Mouse (Mus musculus) intestine, embryonic 14.5 days (tissue): Measurements from ENCODE around the gene Trpm4. TPM values are rescaled to one million over a fixed set of nuclear protein-coding genes. Genes with fewer than 3 reads are reported as not detected.
"Not testable (repeated sequence)": the region's sequence is repeated elsewhere in the genome, so short reads cannot be mapped to it uniquely, and the experiment has no call there.

Experiments
- ATAC-seq: fragments of 200-750 bp; cut with Nextera tagmentation; replicated peaks from 2 replicates; pipeline ENCODE4 v1.8.0; 2017; ENCODE audit warnings: low read depth, moderate number of reproducible peaks, moderate TSS enrichment, moderate library complexity; ENCODE audit not compliant: low FRiP score, low TSS enrichment
- DNase-seq: peaks from one replicate; pipeline ENCODE4 v3.0.0-alpha.2; 2018; ENCODE audit warnings: low spot score
- H3K27ac ChIP-seq: fragments of 300-500 bp; sonication (generic); 2 replicates; pipeline ENCODE4 v1.5.1; 2014; ENCODE audit warnings: low read depth, mild to moderate bottlenecking, control low read depth
- H3K27me3 ChIP-seq: fragments of 300-500 bp; sonication (generic); replicated peaks from 2 replicates; pipeline ENCODE4 v1.6.1; 2014; ENCODE audit warnings: low read length, control low read depth; ENCODE audit not compliant: control insufficient read depth, insufficient read depth
- H3K36me3 ChIP-seq: fragments of 300-500 bp; sonication (generic); 2 replicates; pipeline ENCODE4 v1.6.1; 2014; ENCODE audit warnings: low read length, control low read depth; ENCODE audit not compliant: control insufficient read depth, insufficient read depth
- H3K4me1 ChIP-seq: fragments of 300-500 bp; sonication (generic); replicated peaks from 2 replicates; pipeline ENCODE4 v1.6.1; 2014; ENCODE audit warnings: low read length, control low read depth, mixed read lengths; ENCODE audit not compliant: control insufficient read depth, insufficient read depth
- H3K4me2 ChIP-seq: fragments of 300-500 bp; sonication (generic); 2 replicates; pipeline ENCODE4 v1.6.1; 2014; ENCODE audit warnings: low read length
- H3K4me3 ChIP-seq: fragments of 300-500 bp; sonication (generic); 2 replicates; pipeline ENCODE4 v1.5.1; 2014; ENCODE audit warnings: low read depth, low read length, control low read depth, mixed read lengths
- H3K9ac ChIP-seq: fragments of 300-500 bp; sonication (generic); 2 replicates; pipeline ENCODE4 v1.6.1; 2014; ENCODE audit warnings: mild to moderate bottlenecking, low read length
- H3K9me3 ChIP-seq: fragments of 300-500 bp; sonication (generic); 2 replicates; pipeline ENCODE4 v1.6.1; 2016; ENCODE audit warnings: low read length, control low read depth; ENCODE audit not compliant: control insufficient read depth
- whole genome bisulfite sequencing: fragments of 180-500 bp; shearing (Covaris S2); extraction: QIAGEN DNeasy Blood & Tissue Kit; methylation state at CpG from one replicate; pipeline ENCODE4 v1.1.7; 2014; 5-methylcytosine and 5-hydroxymethylcytosine counted together
- polyA plus RNA-seq: library from polyadenylated mRNA; unstranded; fragments of >200 nt; fragmentation: Nextera tagmentation; extraction: Ambion mirVana; gene quantifications from 2 replicates; pipeline ENCODE4 v1.2.1, GENCODE M21; 2014

Trpm4 gene
- polyA plus RNA-seq, 1 experiment from 2014 or later, result 21.3 TPM

DNA sequence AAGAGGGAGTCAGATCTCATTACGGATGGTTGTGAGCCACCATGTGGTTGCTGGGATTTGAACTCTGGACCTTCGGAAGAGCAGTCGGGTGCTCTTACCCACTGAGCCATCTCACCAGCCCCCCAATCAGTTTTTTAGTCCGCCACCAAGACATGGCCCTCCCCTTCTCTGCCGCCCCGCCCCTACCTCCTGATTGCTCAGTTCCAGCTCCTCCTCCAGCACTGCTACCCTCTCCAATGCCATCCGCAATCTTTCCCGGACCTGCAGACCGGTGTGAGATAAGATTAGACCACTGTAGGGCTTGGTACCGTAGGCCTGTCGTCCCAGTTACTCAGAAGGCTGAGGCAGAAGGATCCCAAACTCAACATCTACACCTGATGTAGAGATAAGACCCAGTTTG lies 25.5 kb upstream of the Trpm4 start:
- not testable (repeated sequence) for H3K4me2 ChIP-seq, H3K9me3 ChIP-seq, H3K27ac ChIP-seq, H3K36me3 ChIP-seq, H3K4me1 ChIP-seq, ATAC-seq, DNase-seq, H3K9ac ChIP-seq, H3K4me3 ChIP-seq
- peaks cover 39% of the 10 kb centered on the region for H3K27me3 ChIP-seq
- WGBS, result 59% methylated on average over 10 of the region's 11 CpGs

- Histone ChIP-seq H3K9ac (no peak overlapping the region), H3K27me3 (peaks cover 12% of the 10 kb centered on the region), H3K27ac (no peak overlapping the region), H3K4me1 (no peaks in the 10 kb centered on the region), H3K36me3 (no peaks in the 10 kb centered on the region), H3K9me3 (no peaks in the 10 kb centered on the region), H3K4me3 (no peak overlapping the region), H3K4me2 (no peak overlapping the region)
- ATAC-seq (no peak), DNase-seq (no peak)
- WGBS, result 44% methylated on average over 13 of the region's 13 CpGs
Measured at GRCm38 (mm10) chr7:45356087-45356486, 22.5 kb upstream of the Trpm4 start.

DNA sequence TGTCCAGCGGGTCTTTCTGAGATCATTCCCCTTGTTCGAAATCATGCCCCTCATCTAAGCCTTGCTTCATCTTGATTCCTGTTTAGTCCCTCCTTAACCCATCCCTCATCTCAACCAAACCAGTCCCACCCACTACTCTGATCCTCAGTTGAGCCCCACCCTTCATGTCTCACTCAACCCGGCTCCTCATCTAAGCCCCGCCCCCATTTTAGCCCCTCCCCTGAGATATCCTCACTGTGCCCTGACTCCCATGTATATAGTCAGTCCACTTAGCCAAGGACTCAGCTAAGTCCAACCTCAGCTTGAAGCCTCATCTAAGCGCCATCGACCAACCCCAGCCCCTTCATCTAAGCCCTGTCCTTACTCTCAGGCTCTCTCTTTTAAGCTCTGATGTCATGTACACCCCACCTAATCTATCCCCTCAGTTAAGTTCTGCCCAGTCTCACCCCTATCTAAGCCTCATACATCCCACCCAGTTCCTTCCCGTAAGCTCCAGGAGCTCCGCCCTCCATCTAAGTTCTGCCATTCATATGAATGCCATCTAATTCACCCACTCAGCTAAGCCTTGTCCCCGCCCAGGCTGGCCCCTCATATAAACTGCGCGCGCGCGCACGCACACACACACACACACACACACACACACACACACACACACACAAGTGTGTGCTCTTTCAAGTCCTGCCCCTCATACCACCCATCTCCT lies 21.9 kb upstream of the Trpm4 start:
- no peaks in the 10 kb centered on the region for H3K9me3 ChIP-seq
- no peak overlapping the region for H3K4me3 ChIP-seq
- no peaks in the 10 kb centered on the region for H3K36me3 ChIP-seq
- no peak overlapping the region for H3K9ac ChIP-seq
- ATAC-seq (0 out of 2 replicates have a peak, but pooled peaks have one; percentile 18), DNase-seq (no peak)
- WGBS, result 65% methylated on average over 15 of the region's 15 CpGs
- H3K4me2 ChIP-seq, result no peak overlapping the region
- H3K27me3 ChIP-seq, result peaks cover 8% of the 10 kb centered on the region; the same call in 1 of the 2 replicates
- no peaks in the 10 kb centered on the region for H3K4me1 ChIP-seq
- H3K27ac ChIP-seq, result no peak overlapping the region

DNA sequence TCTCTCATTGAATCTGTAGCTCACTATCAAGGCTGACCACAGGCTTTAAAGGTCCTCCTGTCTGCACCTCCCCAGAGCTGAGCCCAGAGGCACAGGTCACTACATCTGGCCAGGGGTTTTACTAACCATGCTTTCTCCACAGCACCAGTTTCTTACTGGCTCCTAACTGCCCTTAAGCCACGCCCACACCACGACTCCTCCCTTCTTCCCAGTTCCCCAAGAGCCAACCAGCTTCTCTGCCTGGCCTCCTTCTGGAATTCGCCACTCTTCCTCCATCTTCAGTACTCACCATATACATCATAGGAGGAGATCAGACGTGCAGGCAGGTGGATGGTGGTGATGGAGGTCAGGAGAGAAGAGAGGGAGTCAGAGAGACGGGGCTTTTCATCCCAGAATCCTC lies 19.5 kb upstream of the Trpm4 start:
- no peak for ATAC-seq

GRCm38 (mm10) chr7:45346905-45347304 lies 13.3 kb upstream of the Trpm4 start:
- WGBS, result 65% methylated on average over 13 of the region's 13 CpGs
- Histone ChIP-seq H3K9ac (no peak overlapping the region), H3K4me2 (no peak overlapping the region), H3K4me1 (no peaks in the 10 kb centered on the region), H3K36me3 (no peaks in the 10 kb centered on the region), H3K4me3 (no peak overlapping the region), H3K9me3 (no peaks in the 10 kb centered on the region), H3K27me3 (no peaks in the 10 kb centered on the region), H3K27ac (no peak overlapping the region)
- no peak for ATAC-seq
- no peak for DNase-seq

More for the DNA sequence above, 19.5 kb upstream of the Trpm4 start:
- H3K4me3 ChIP-seq, result no peak overlapping the region
- H3K27me3 ChIP-seq, result no peaks in the 10 kb centered on the region
- H3K9ac ChIP-seq, result no peak overlapping the region
- WGBS, result 13% methylated on average over 5 of the region's 5 CpGs
- no peak for DNase-seq
- H3K27ac ChIP-seq, result no peak overlapping the region
- H3K36me3 ChIP-seq, result no peaks in the 10 kb centered on the region
- no peaks in the 10 kb centered on the region for H3K9me3 ChIP-seq
- H3K4me2 ChIP-seq, result no peak overlapping the region
- H3K4me1 ChIP-seq, result no peaks in the 10 kb centered on the region

- Histone ChIP-seq H3K9me3 (no peaks in the 10 kb centered on the region), H3K27me3 (no peaks in the 10 kb centered on the region), H3K9ac (no peak overlapping the region), H3K4me3 (no peak overlapping the region), H3K4me1 (peaks cover 17% of the 10 kb centered on the region), H3K4me2 (no peak overlapping the region), H3K36me3 (no peaks in the 10 kb centered on the region), H3K27ac (no peak overlapping the region)
- DNase-seq (no peak), ATAC-seq (no peak)
- WGBS, result 24% methylated on average over 13 of the region's 13 CpGs
Measured at GRCm38 (mm10) chr7:45343543-45343942, 10.0 kb upstream of the Trpm4 start.

GRCm38 (mm10) chr7:45342081-45342480 lies 8.5 kb upstream of the Trpm4 start:
- H3K4me2 ChIP-seq, result no peak overlapping the region
- DNase-seq (no peak), ATAC-seq (no peak)
- H3K27ac ChIP-seq, result no peak overlapping the region
- no peaks in the 10 kb centered on the region for H3K27me3 ChIP-seq
- no peak overlapping the region for H3K4me3 ChIP-seq
- H3K9ac ChIP-seq, result no peak overlapping the region
- H3K4me1 ChIP-seq, result peaks cover 27% of the 10 kb centered on the region
- 92% methylated on average over 11 of the region's 11 CpGs for WGBS
- no peaks in the 10 kb centered on the region for H3K36me3 ChIP-seq
- no peaks in the 10 kb centered on the region for H3K9me3 ChIP-seq

GRCm38 (mm10) chr7:45341303-45341702 lies 7.7 kb upstream of the Trpm4 start:
- H3K36me3 ChIP-seq, result no peaks in the 10 kb centered on the region
- no peak overlapping the region for H3K9ac ChIP-seq
- no peaks in the 10 kb centered on the region for H3K27me3 ChIP-seq
- H3K9me3 ChIP-seq, result no peaks in the 10 kb centered on the region
- peak overlapping the region; percentile 76 for H3K4me2 ChIP-seq
- H3K4me1 ChIP-seq, result peaks cover 27% of the 10 kb centered on the region
- ATAC-seq (peak; percentile 18; the same call in 1 of the 2 replicates), DNase-seq (peak; percentile 81)
- no peak overlapping the region for H3K4me3 ChIP-seq
- H3K27ac ChIP-seq, result no peak overlapping the region
- 6% methylated on average over 8 of the region's 8 CpGs for WGBS

DNA sequence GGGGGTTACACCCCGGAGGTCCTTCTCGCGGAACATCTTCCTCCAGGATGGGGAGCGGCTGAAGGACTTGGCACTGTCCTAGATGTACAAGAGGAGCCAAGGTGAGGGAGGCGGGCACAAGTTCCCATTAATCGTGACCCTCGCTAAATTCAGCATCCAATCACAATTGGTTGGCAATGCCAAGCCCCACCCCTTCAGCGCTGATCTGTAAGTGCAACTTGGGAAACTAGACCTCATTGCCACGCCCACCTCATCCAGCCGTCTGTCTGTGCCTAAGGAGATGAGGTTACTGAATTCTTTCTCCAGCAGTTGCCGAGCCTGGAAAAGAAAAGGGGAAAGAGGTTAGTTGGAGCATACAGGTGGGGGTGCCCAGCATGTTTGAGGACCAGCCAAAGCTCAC lies 7.1 kb upstream of the Trpm4 start:
- ATAC-seq, result no peak
- 0% methylated on average over 11 of the region's 11 CpGs for WGBS
- H3K36me3 ChIP-seq, result no peaks in the 10 kb centered on the region
- H3K27me3 ChIP-seq, result no peaks in the 10 kb centered on the region
- peaks cover 27% of the 10 kb centered on the region for H3K4me1 ChIP-seq
- peak overlapping the region; percentile 40 for H3K4me3 ChIP-seq
- no peaks in the 10 kb centered on the region for H3K9me3 ChIP-seq
- no peak overlapping the region for H3K27ac ChIP-seq
- H3K9ac ChIP-seq, result peak overlapping the region; percentile 42
- peak overlapping the region; percentile 76 for H3K4me2 ChIP-seq
- peak; percentile 81 for DNase-seq
